20 mouse cellular contexts compared by ENCODE assay signal in genomic region chr13:108114257-108114656, GRCm38 (mm10). TPM values are rescaled to one million over a fixed set of nuclear protein-coding genes. Genes with fewer than 3 reads are reported as not detected.
DNase-seq lines count a peak whose midpoint lies in the region; ATAC-seq and TF ChIP-seq lines count a peak whose summit lies in the region.
"Had no signal": no experiment of that assay in that cellular context is flagged by ENCODE, and none has a peak within 500 bp of the region (broad histone marks: within the 10 kb centered on the region; RNA-seq: fewer than 3 reads in every experiment).

No protein-coding gene starts in this region.

- TF ChIP-seq POLR2A in brain, embryonic 14.5 days (IDR thresholded peaks at IDR 0.05; ENCODE audit: borderline replicate concordance, extremely low read depth, insufficient read depth, insufficient read length, poor library complexity, severe bottlenecking), result no peak

- no peaks in the 10 kb centered on the region for H3K9me3 ChIP-seq in forebrain, embryonic 15.5 days
- H3K9me3 ChIP-seq in forebrain, embryonic 11.5 days (ENCODE audit: control insufficient read depth, low read length), result no peaks in the 10 kb centered on the region
- H3K9me3 ChIP-seq: embryonic facial prominence, embryonic 10.5 days; embryonic facial prominence, embryonic 12.5 days had no signal

- H3K27ac ChIP-seq in forebrain, embryonic 15.5 days (replicated peaks), result no peak overlapping the region
- H3K27ac ChIP-seq in forebrain, embryonic 11.5 days (ENCODE audit: low read depth, low read length), result no peak overlapping the region
- H3K27ac ChIP-seq: embryonic facial prominence, embryonic 10.5 days; embryonic facial prominence, embryonic 12.5 days had no signal

- no peak for TF ChIP-seq CTCF in brain, embryonic 14.5 days (IDR thresholded peaks at IDR 0.05; ENCODE audit: borderline replicate concordance, extremely low read depth, insufficient read depth, insufficient read length)

- 0 out of 2 replicates have a peak, but pooled peaks have one; percentile 58 for ATAC-seq in forebrain, embryonic 15.5 days (replicated peaks)
- ATAC-seq in forebrain, embryonic 11.5 days (replicated peaks; ENCODE audit: low FRiP score), result no peak
- ATAC-seq: activated CD4-positive, CD25-positive, alpha-beta regulatory T cell, adult 4 months; Patski had no signal

- intact Hi-C loops in heart, postnatal 14 days (cut with DNase I), result no loop called here

- no peak overlapping the region for H3K4me3 ChIP-seq in forebrain, embryonic 15.5 days
- H3K4me3 ChIP-seq in forebrain, embryonic 11.5 days (ENCODE audit: low read depth, low read length), result no peak overlapping the region
- H3K4me3 ChIP-seq: embryonic facial prominence, embryonic 10.5 days; embryonic facial prominence, embryonic 12.5 days had no signal

- no peak overlapping the region for H3K9ac ChIP-seq in forebrain, embryonic 15.5 days (replicated peaks)
- H3K9ac ChIP-seq in forebrain, embryonic 11.5 days (ENCODE audit: low read length), result no peak overlapping the region
- H3K9ac ChIP-seq: embryonic facial prominence, embryonic 12.5 days had no signal

- no peak overlapping the region for H3K4me2 ChIP-seq in forebrain, embryonic 15.5 days (replicated peaks)
- H3K4me2 ChIP-seq in forebrain, embryonic 11.5 days (ENCODE audit: low read depth, low read length, severe bottlenecking), result no peak overlapping the region
- H3K4me2 ChIP-seq: embryonic facial prominence, embryonic 12.5 days had no signal

- no peaks in the 10 kb centered on the region for H3K36me3 ChIP-seq in forebrain, embryonic 15.5 days
- H3K36me3 ChIP-seq in forebrain, embryonic 11.5 days (ENCODE audit: control insufficient read depth, insufficient read depth, low read length), result no peaks in the 10 kb centered on the region
- H3K36me3 ChIP-seq: embryonic facial prominence, embryonic 10.5 days; embryonic facial prominence, embryonic 12.5 days had no signal

- peaks cover 8% of the 10 kb centered on the region for H3K4me1 ChIP-seq in forebrain, embryonic 15.5 days
- no peaks in the 10 kb centered on the region for H3K4me1 ChIP-seq in forebrain, embryonic 11.5 days (replicated peaks; ENCODE audit: control insufficient read depth, insufficient read depth, low read length)
- H3K4me1 ChIP-seq: embryonic facial prominence, embryonic 12.5 days had no signal

- 48% methylated on average over 3 of the region's 3 CpGs for WGBS in forebrain, embryonic 15.5 days
- WGBS in forebrain, embryonic 11.5 days, result 86% methylated on average over 3 of the region's 3 CpGs

- DNase-seq in forebrain, embryonic 11.5 days (ENCODE audit: low spot score), result no peak
- DNase-seq in heart, adult 11 months, result peak; percentile 9
- no peak for DNase-seq in heart, postnatal 14 days
- DNase-seq in retina, postnatal 1 day, result peak; percentile 14
- no peak for DNase-seq in retina, embryonic 14.5 days (ENCODE audit: low spot score)
- DNase-seq in brain, embryonic 14.5 days (ENCODE audit: low read depth), result peak; percentile 41
- DNase-seq in kidney, postnatal 25 days, result no peak
- DNase-seq: adrenal gland, adult 8-10 months; adrenal gland, postnatal 14 days; adrenal gland, postnatal 36 days; cerebellum, adult 11 months; cerebellum, adult 18-20 months; cerebellum, adult 8-10 months; cerebellum, adult 9-11 months; cerebellum, postnatal 14 days had no signal

- H3K27me3 ChIP-seq in forebrain, embryonic 15.5 days, result no peaks in the 10 kb centered on the region
- H3K27me3 ChIP-seq in forebrain, embryonic 11.5 days (ENCODE audit: control insufficient read depth, insufficient read depth, low read length), result no peaks in the 10 kb centered on the region
- H3K27me3 ChIP-seq: embryonic facial prominence, embryonic 12.5 days; Patski had no signal

RNA-seq across cellular contexts. Expression of gene Ndufaf2, which starts 44.2 kb away (rescaled TPM):
- 72.6 and 77.0 TPM in 2 replicates for polyA plus RNA-seq in forebrain, embryonic 15.5 days (2015; fragmentation: Nextera tagmentation; extraction: Ambion mirVana)
- polyA plus RNA-seq in forebrain, embryonic 11.5 days (2014; fragmentation: Nextera tagmentation; extraction: Ambion mirVana), result 86.0 and 96.1 TPM in 2 replicates
- 10 to 100 TPM; 21.0 to 21.2 TPM for total RNA-seq in heart, postnatal 14 days (2021)
- polyA plus RNA-seq in brain, embryonic 14.5 days (2012; rRNA removed), result 32.4 and 36.5 TPM in 2 replicates

RNA-seq across cellular contexts. Expression of gene Ercc8, which starts 44.3 kb away (rescaled TPM):
- polyA plus RNA-seq in forebrain, embryonic 15.5 days (2015; fragmentation: Nextera tagmentation; extraction: Ambion mirVana), result 32.0 and 32.6 TPM in 2 replicates
- 25.0 and 26.7 TPM in 2 replicates for polyA plus RNA-seq in forebrain, embryonic 11.5 days (2014; fragmentation: Nextera tagmentation; extraction: Ambion mirVana)
- total RNA-seq in heart, postnatal 14 days (2021), result 1 to 10 TPM; 7.5 to 8.9 TPM
- 24.3 and 26.5 TPM in 2 replicates for polyA plus RNA-seq in brain, embryonic 14.5 days (2012; rRNA removed)

Comparison
In these comparisons a context has a peak if more than half of its experiments do, and no peak if none do; other contexts are left out.
1. DNase-seq: peak in heart, adult 11 months (single experiment), retina, postnatal 1 day (single experiment) and brain, embryonic 14.5 days (single experiment); none in forebrain, embryonic 11.5 days (single experiment), heart, postnatal 14 days (0 of 2), retina, embryonic 14.5 days (single experiment) and kidney, postnatal 25 days (0 of 2).